Mouse (Mus musculus): ENCODE data around the gene Fbrsl1.

DNA sequence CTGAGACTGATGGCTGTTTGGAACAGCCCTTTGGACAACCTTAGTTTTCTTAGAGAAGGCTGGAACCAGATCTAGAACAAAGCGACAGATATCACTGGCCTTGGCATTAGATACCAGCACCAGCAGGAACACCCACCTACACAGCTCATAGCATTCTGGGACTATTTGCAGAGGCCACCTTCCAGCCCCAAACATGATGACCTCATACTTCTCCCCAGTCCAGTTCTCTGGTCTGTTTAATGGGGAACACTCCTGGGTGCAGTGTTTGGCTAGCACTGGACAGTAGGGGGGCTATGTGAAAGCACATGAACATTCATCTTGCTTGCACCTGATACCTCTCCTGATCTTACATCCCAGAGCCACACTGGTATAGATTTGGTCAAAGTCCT lies 29.8 kb downstream of the Fbrsl1 start:
- no peak for TF ChIP-seq CTCF (IDR thresholded peaks at IDR 0.05; ENCODE audit: low read depth, low read length)
- TF ChIP-seq EP300 (IDR thresholded peaks at IDR 0.05; ENCODE audit: insufficient read depth, low read depth, low read length) = no peak
